Mouse (Mus musculus): ENCODE measurements around the gene Ttc24. TPM values are rescaled to one million over a fixed set of nuclear protein-coding genes. Genes with fewer than 3 reads are reported as not detected.

The Ttc24 gene
- polyA plus RNA-seq, 1 experiment = not detected

- WGBS = 90% methylated on average over 6 of the region's 6 CpGs
- Histone ChIP-seq H3K4me3 (ENCODE audit: extremely low read depth, insufficient read depth, insufficient read length) (no peak overlapping the region), H3K36me3 (ENCODE audit: control insufficient read depth, insufficient read depth, low read length) (no peaks in the 10 kb centered on the region), H3K4me1 (ENCODE audit: control insufficient read depth, insufficient read depth, insufficient read length) (no peaks in the 10 kb centered on the region), H3K27ac (ENCODE audit: insufficient read depth, low read length) (no peak overlapping the region), H3K27me3 (ENCODE audit: control insufficient read depth, insufficient read depth, low read length) (no peaks in the 10 kb centered on the region)
- DNase-seq (ENCODE audit: low read depth in 1 of 2, low spot score in 2 of 2) = no peak
- TF ChIP-seq POLR2A (IDR thresholded peaks at IDR 0.05; ENCODE audit: low read depth, low read length) (no peak), CTCF (IDR thresholded peaks at IDR 0.05; ENCODE audit: extremely low read depth, insufficient read depth, insufficient read length, insufficient replicate concordance) (no peak)
Observed at GRCm38 (mm10) chr3:88109126-88109525, 31.0 kb upstream of the Ttc24 start.

GRCm38 (mm10) chr3:88106126-88106525 is 28.0 kb upstream of the Ttc24 start:
- no peak overlapping the region for H3K27ac ChIP-seq (ENCODE audit: insufficient read depth, low read length)
- H3K27me3 ChIP-seq (ENCODE audit: control insufficient read depth, insufficient read depth, low read length) = no peaks in the 10 kb centered on the region
- H3K4me3 ChIP-seq (ENCODE audit: extremely low read depth, insufficient read depth, insufficient read length) = no peak overlapping the region
- no peaks in the 10 kb centered on the region for H3K36me3 ChIP-seq (ENCODE audit: control insufficient read depth, insufficient read depth, low read length)
- no peaks in the 10 kb centered on the region for H3K4me1 ChIP-seq (ENCODE audit: control insufficient read depth, insufficient read depth, insufficient read length)
- 98% methylated on average over 4 of the region's 4 CpGs for WGBS
- TF ChIP-seq POLR2A (IDR thresholded peaks at IDR 0.05; ENCODE audit: low read depth, low read length) = no peak
- TF ChIP-seq CTCF (IDR thresholded peaks at IDR 0.05; ENCODE audit: extremely low read depth, insufficient read depth, insufficient read length, insufficient replicate concordance) = no peak
- no peak for DNase-seq (ENCODE audit: low read depth in 1 of 2, low spot score in 2 of 2)

- no peak overlapping the region for H3K4me3 ChIP-seq (ENCODE audit: extremely low read depth, insufficient read depth, insufficient read length)
- WGBS = 64% methylated on average over 6 of the region's 6 CpGs
- no peaks in the 10 kb centered on the region for H3K27me3 ChIP-seq (ENCODE audit: control insufficient read depth, insufficient read depth, low read length)
- TF ChIP-seq CTCF (IDR thresholded peaks at IDR 0.05; ENCODE audit: extremely low read depth, insufficient read depth, insufficient read length, insufficient replicate concordance) = no peak
- TF ChIP-seq POLR2A (IDR thresholded peaks at IDR 0.05; ENCODE audit: low read depth, low read length) = no peak
- H3K36me3 ChIP-seq (ENCODE audit: control insufficient read depth, insufficient read depth, low read length) = no peaks in the 10 kb centered on the region
- H3K27ac ChIP-seq (ENCODE audit: insufficient read depth, low read length) = no peak overlapping the region
- DNase-seq (ENCODE audit: low read depth in 1 of 2, low spot score in 2 of 2) = no peak
- H3K4me1 ChIP-seq (ENCODE audit: control insufficient read depth, insufficient read depth, insufficient read length) = no peaks in the 10 kb centered on the region
Observed at GRCm38 (mm10) chr3:88102611-88103010, 24.5 kb upstream of the Ttc24 start.

- H3K4me3 ChIP-seq (ENCODE audit: extremely low read depth, insufficient read depth, insufficient read length) = no peak overlapping the region
- no peak for DNase-seq (ENCODE audit: low read depth in 1 of 2, low spot score in 2 of 2)
- H3K36me3 ChIP-seq (ENCODE audit: control insufficient read depth, insufficient read depth, low read length) = no peaks in the 10 kb centered on the region
- 82% methylated on average over 6 of the region's 6 CpGs for WGBS
- no peak overlapping the region for H3K27ac ChIP-seq (ENCODE audit: insufficient read depth, low read length)
- H3K4me1 ChIP-seq (ENCODE audit: control insufficient read depth, insufficient read depth, insufficient read length) = no peaks in the 10 kb centered on the region
- TF ChIP-seq POLR2A (IDR thresholded peaks at IDR 0.05; ENCODE audit: low read depth, low read length) (no peak), CTCF (IDR thresholded peaks at IDR 0.05; ENCODE audit: extremely low read depth, insufficient read depth, insufficient read length, insufficient replicate concordance) (no peak)
- H3K27me3 ChIP-seq (ENCODE audit: control insufficient read depth, insufficient read depth, low read length) = no peaks in the 10 kb centered on the region
Observed at GRCm38 (mm10) chr3:88102196-88102595, 24.1 kb upstream of the Ttc24 start.

GRCm38 (mm10) chr3:88101736-88102135 is 23.6 kb upstream of the Ttc24 start:
- no peaks in the 10 kb centered on the region for H3K4me1 ChIP-seq (ENCODE audit: control insufficient read depth, insufficient read depth, insufficient read length)
- DNase-seq (ENCODE audit: low read depth in 1 of 2, low spot score in 2 of 2) = no peak
- WGBS = 95% methylated on average over 7 of the region's 7 CpGs
- no peaks in the 10 kb centered on the region for H3K36me3 ChIP-seq (ENCODE audit: control insufficient read depth, insufficient read depth, low read length)
- no peak overlapping the region for H3K27ac ChIP-seq (ENCODE audit: insufficient read depth, low read length)
- H3K4me3 ChIP-seq (ENCODE audit: extremely low read depth, insufficient read depth, insufficient read length) = no peak overlapping the region
- no peaks in the 10 kb centered on the region for H3K27me3 ChIP-seq (ENCODE audit: control insufficient read depth, insufficient read depth, low read length)
- no peak for TF ChIP-seq POLR2A (IDR thresholded peaks at IDR 0.05; ENCODE audit: low read depth, low read length)
- TF ChIP-seq CTCF (IDR thresholded peaks at IDR 0.05; ENCODE audit: extremely low read depth, insufficient read depth, insufficient read length, insufficient replicate concordance) = no peak

- no peak for DNase-seq (ENCODE audit: low read depth in 1 of 2, low spot score in 2 of 2)
- WGBS = 36% methylated on average over 3 of the region's 3 CpGs
- Histone ChIP-seq H3K27ac (ENCODE audit: insufficient read depth, low read length) (no peak overlapping the region), H3K27me3 (ENCODE audit: control insufficient read depth, insufficient read depth, low read length) (no peaks in the 10 kb centered on the region), H3K4me3 (ENCODE audit: extremely low read depth, insufficient read depth, insufficient read length) (no peak overlapping the region), H3K36me3 (ENCODE audit: control insufficient read depth, insufficient read depth, low read length) (no peaks in the 10 kb centered on the region), H3K4me1 (ENCODE audit: control insufficient read depth, insufficient read depth, insufficient read length) (no peaks in the 10 kb centered on the region)
- TF ChIP-seq POLR2A (IDR thresholded peaks at IDR 0.05; ENCODE audit: low read depth, low read length) (no peak), CTCF (IDR thresholded peaks at IDR 0.05; ENCODE audit: extremely low read depth, insufficient read depth, insufficient read length, insufficient replicate concordance) (no peak)
Observed at GRCm38 (mm10) chr3:88100251-88100650, 22.1 kb upstream of the Ttc24 start.

- no peak for DNase-seq (ENCODE audit: low read depth in 1 of 2, low spot score in 2 of 2)
- Histone ChIP-seq H3K4me1 (ENCODE audit: control insufficient read depth, insufficient read depth, insufficient read length) (no peaks in the 10 kb centered on the region), H3K4me3 (ENCODE audit: extremely low read depth, insufficient read depth, insufficient read length) (no peak overlapping the region), H3K27ac (ENCODE audit: insufficient read depth, low read length) (no peak overlapping the region), H3K36me3 (ENCODE audit: control insufficient read depth, insufficient read depth, low read length) (no peaks in the 10 kb centered on the region), H3K27me3 (ENCODE audit: control insufficient read depth, insufficient read depth, low read length) (no peaks in the 10 kb centered on the region)
- TF ChIP-seq POLR2A (IDR thresholded peaks at IDR 0.05; ENCODE audit: low read depth, low read length) (no peak), CTCF (IDR thresholded peaks at IDR 0.05; ENCODE audit: extremely low read depth, insufficient read depth, insufficient read length, insufficient replicate concordance) (no peak)
- WGBS = 53% methylated on average over 6 of the region's 6 CpGs
Observed at GRCm38 (mm10) chr3:88097666-88098065, 19.6 kb upstream of the Ttc24 start.

Measured in spleen, adult 2 months (tissue).